Mouse (Mus musculus): ENCODE measurements around the gene Taok1.

- TF ChIP-seq CTCF (IDR thresholded peaks at IDR 0.05; ENCODE audit: insufficient read depth, low read length) (no peak), POLR2A (IDR thresholded peaks at IDR 0.05; ENCODE audit: borderline replicate concordance, extremely low read depth, low read depth, low read length) (no peak; the same call in 1 of the 2 replicates)
These were observed 93.3 kb downstream of the Taok1 start for GRCm38 (mm10) chr11:77514281-77514831.
